Comparison of ENCODE assay signal across 19 mouse cellular contexts in the genomic region with DNA sequence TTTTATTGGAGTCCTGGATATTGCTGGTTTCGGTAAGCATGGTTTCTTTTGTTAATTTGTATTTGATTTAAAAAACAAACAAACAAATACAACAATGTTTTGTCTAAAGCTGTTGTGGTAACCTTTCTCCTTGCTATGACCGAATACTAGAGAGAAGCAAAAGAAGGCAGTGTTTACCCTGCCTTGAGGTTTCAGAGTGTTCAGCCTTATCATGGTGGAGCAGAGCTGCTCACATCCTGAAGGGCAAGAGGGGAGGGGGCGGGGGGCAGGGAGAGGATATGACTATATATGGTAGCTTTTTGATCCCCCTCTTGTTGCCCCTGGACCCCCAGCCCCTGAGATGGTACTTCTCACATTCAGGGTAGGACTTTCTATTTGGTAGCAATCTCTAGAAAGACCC.
"Had no signal": no experiment of that assay in that cellular context is flagged by ENCODE, and none has a peak within 500 bp of the region (broad histone marks: within the 10 kb centered on the region; RNA-seq: fewer than 3 reads in every experiment).

No protein-coding gene starts in this region.

- H3K27ac ChIP-seq: limb, embryonic 10.5 days; limb, embryonic 13.5 days; liver, embryonic 14.5 days; lung, embryonic 15.5 days; midbrain, embryonic 10.5 days; midbrain, embryonic 13.5 days had no signal

- H3K4me3 ChIP-seq: limb, embryonic 10.5 days; limb, embryonic 13.5 days; lung, embryonic 15.5 days; midbrain, embryonic 10.5 days; midbrain, embryonic 13.5 days; myocyte had no signal

- H3K36me3 ChIP-seq: limb, embryonic 10.5 days; limb, embryonic 13.5 days; lung, embryonic 15.5 days; midbrain, embryonic 10.5 days; midbrain, embryonic 13.5 days had no signal

- H3K4me1 ChIP-seq: midbrain, embryonic 10.5 days; midbrain, embryonic 13.5 days had no signal

- H3K4me2 ChIP-seq: limb, embryonic 13.5 days; lung, embryonic 15.5 days; midbrain, embryonic 13.5 days had no signal

- ATAC-seq: liver, postnatal 0 days; midbrain, embryonic 13.5 days; midbrain, embryonic 16.5 days had no signal

- H3K9me3 ChIP-seq: limb, embryonic 10.5 days; limb, embryonic 13.5 days; lung, embryonic 15.5 days; midbrain, embryonic 10.5 days; midbrain, embryonic 13.5 days had no signal

- H3K9ac ChIP-seq: limb, embryonic 13.5 days; liver, embryonic 14.5 days; liver, postnatal 0 days; lung, embryonic 15.5 days; midbrain, embryonic 13.5 days had no signal

- H3K27me3 ChIP-seq: limb, embryonic 13.5 days; lung, embryonic 15.5 days; midbrain, embryonic 13.5 days had no signal

- DNase-seq: kidney, adult 11 months; kidney, adult 8-10 months; kidney, postnatal 14 days; kidney, postnatal 4 days; liver; liver, postnatal 0 days; lung, postnatal 10 days; lung, postnatal 36 days; thymus, adult 2 months; thymus, postnatal 14 days; thymus, postnatal 4 days had no signal
